Mouse (Mus musculus) CH12.LX (cell line): ENCODE measurements around the gene Pkmyt1. TPM values are rescaled to one million over a fixed set of nuclear protein-coding genes. Genes with fewer than 3 reads are reported as not detected.
A peak's percentile ranks its signal among the peaks of the same experiment; 100 is the strongest.

ENCODE experiments used
- DNase-seq: peaks from one replicate; pipeline ENCODE4 v3.0.0-alpha.2; 2013; ENCODE audit errors: extremely low read depth
- H3K27ac ChIP-seq: 2 replicates; pipeline ENCODE4 v1.5.1; 2012; ENCODE audit warnings: low read depth, mild to moderate bottlenecking, control low read depth, moderate library complexity; ENCODE audit not compliant: insufficient read depth
- H3K27me3 ChIP-seq: replicated peaks from 2 replicates; pipeline ENCODE3; 2012; ENCODE audit warnings: inconsistent platforms
- H3K36me3 ChIP-seq, 2 experiments: replicated peaks in 1 of 2; 2 replicates each; pipeline versions ENCODE3 to v1.6.1; 2012; ENCODE audit warnings: inconsistent platforms in 1 of 2, low read length in 1 of 2, mild to moderate bottlenecking in 1 of 2, mixed read lengths in 1 of 2, moderate library complexity in 1 of 2; ENCODE audit not compliant: control insufficient read depth in 1 of 2, insufficient read depth in 1 of 2
- H3K4me1 ChIP-seq, 2 experiments: 2 replicates each; pipeline ENCODE4 v1.6.1; 2012; ENCODE audit warnings: inconsistent platforms in 1 of 2, moderate library complexity in 1 of 2; ENCODE audit not compliant: insufficient read depth in 2 of 2, control insufficient read depth in 1 of 2
- H3K4me2 ChIP-seq: 2 replicates; pipeline ENCODE4 v1.6.1; 2012; ENCODE audit warnings: low read depth, mild to moderate bottlenecking, control low read depth; ENCODE audit not compliant: poor library complexity, insufficient read depth, severe bottlenecking
- H3K4me3 ChIP-seq, 3 experiments: fragments of 150-350 bp in 1 of 3; sonication (generic) in 1 of 3; replicated peaks in 1 of 3; 2 replicates each; pipeline versions ENCODE3 to v1.5.1; 2011 to 2012; ENCODE audit warnings: low read depth in 2 of 3, low read length in 2 of 3, mild to moderate bottlenecking in 2 of 3, moderate library complexity in 2 of 3, control low read depth in 1 of 3, improper control_type of control experiment in 1 of 3, inconsistent platforms in 1 of 3, mixed read lengths in 1 of 3; ENCODE audit not compliant: poor library complexity in 1 of 3
- H3K79me2 ChIP-seq: replicated peaks from 2 replicates; pipeline ENCODE4 v1.6.1; 2012; ENCODE audit warnings: mild to moderate bottlenecking, moderate library complexity; ENCODE audit not compliant: control insufficient read depth, poor library complexity, insufficient read depth, severe bottlenecking; ENCODE audit errors: extremely low read depth
- H3K9ac ChIP-seq: 2 replicates; pipeline ENCODE4 v1.6.1; 2012; ENCODE audit warnings: low read depth, mild to moderate bottlenecking, control low read depth, moderate library complexity; ENCODE audit not compliant: insufficient read depth
- H3K9me3 ChIP-seq: replicated peaks from 2 replicates; pipeline ENCODE3; 2012; ENCODE audit warnings: low read length, inconsistent platforms, mixed read lengths
- BHLHE40 ChIP-seq: IDR thresholded peaks from 2 replicates; pipeline ENCODE4 v1.6.1; 2011; ENCODE audit warnings: mild to moderate bottlenecking, low read depth, low read length, improper control_type of control experiment
- CHD1 ChIP-seq: IDR thresholded peaks from 2 replicates; pipeline ENCODE4 v1.6.1; 2012; ENCODE audit warnings: low read depth, low read length, improper control_type of control experiment, inconsistent platforms
- CHD2 ChIP-seq: IDR thresholded peaks from 2 replicates; pipeline ENCODE4 v1.6.1; 2011; ENCODE audit warnings: low read length, improper control_type of control experiment
- E2F4 ChIP-seq: IDR thresholded peaks from 2 replicates; pipeline ENCODE4 v1.6.1; 2011; ENCODE audit warnings: low read depth, low read length, improper control_type of control experiment; ENCODE audit not compliant: insufficient replicate concordance
- ELF1 ChIP-seq: IDR thresholded peaks from 2 replicates; pipeline ENCODE4 v1.6.1; 2014; ENCODE audit warnings: low read depth, mild to moderate bottlenecking, inconsistent platforms, low read length, improper control_type of control experiment
- EP300 ChIP-seq: IDR thresholded peaks from 2 replicates; pipeline ENCODE4 v1.6.1; 2011; ENCODE audit warnings: low read length, improper control_type of control experiment
- GABPA ChIP-seq: IDR thresholded peaks from 2 replicates; pipeline ENCODE4 v1.6.1; 2012; ENCODE audit warnings: low read depth, low read length, improper control_type of control experiment, inconsistent platforms; ENCODE audit not compliant: insufficient replicate concordance
- HCFC1 ChIP-seq: IDR thresholded peaks from 2 replicates; pipeline ENCODE4 v1.6.1; 2012; ENCODE audit warnings: low read depth, mild to moderate bottlenecking, inconsistent platforms, low read length, improper control_type of control experiment
- IRF4 ChIP-seq: IDR thresholded peaks from 2 replicates; pipeline ENCODE4 v1.6.1; 2014; ENCODE audit warnings: low read depth, mild to moderate bottlenecking, inconsistent platforms, low read length, improper control_type of control experiment
- MAFK ChIP-seq: IDR thresholded peaks from 2 replicates; pipeline ENCODE4 v1.6.1; 2011; ENCODE audit warnings: low read length, improper control_type of control experiment; ENCODE audit not compliant: insufficient replicate concordance
- MAX ChIP-seq: IDR thresholded peaks from 2 replicates; pipeline ENCODE4 v1.6.1; 2011; ENCODE audit warnings: low read length, improper control_type of control experiment
- MAZ ChIP-seq: IDR thresholded peaks from 2 replicates; pipeline ENCODE4 v1.6.1; 2012; ENCODE audit warnings: low read depth, mild to moderate bottlenecking, inconsistent platforms, low read length, improper control_type of control experiment, moderate library complexity
- MXI1 ChIP-seq: IDR thresholded peaks from 2 replicates; pipeline ENCODE4 v1.6.1; 2011; ENCODE audit warnings: mild to moderate bottlenecking, low read depth, low read length, improper control_type of control experiment
- NELFE ChIP-seq: IDR thresholded peaks from 2 replicates; pipeline ENCODE4 v1.6.1; 2011; ENCODE audit warnings: low read depth, low read length, improper control_type of control experiment
- POLR2AphosphoS2 ChIP-seq: IDR thresholded peaks from 2 replicates; pipeline ENCODE4 v1.6.1; 2011; ENCODE audit warnings: low read depth, low read length, improper control_type of control experiment
- SIN3A ChIP-seq: IDR thresholded peaks from 2 replicates; pipeline ENCODE4 v1.6.1; 2012; ENCODE audit warnings: low read length, improper control_type of control experiment, inconsistent platforms
- SMC3 ChIP-seq: IDR thresholded peaks from 2 replicates; pipeline ENCODE4 v1.6.1; 2011; ENCODE audit warnings: low read depth, low read length, improper control_type of control experiment
- TBP ChIP-seq: conservative IDR thresholded peaks from 2 replicates; pipeline ENCODE4 v1.6.1; 2011; ENCODE audit warnings: low read depth, low read length, improper control_type of control experiment
- TCF12 ChIP-seq: IDR thresholded peaks from 2 replicates; pipeline ENCODE4 v1.6.1; 2014; ENCODE audit warnings: low read depth, mild to moderate bottlenecking, inconsistent platforms, low read length, improper control_type of control experiment
- UBTF ChIP-seq: IDR thresholded peaks from 2 replicates; pipeline ENCODE4 v1.6.1; 2012; ENCODE audit warnings: low read depth, mild to moderate bottlenecking, inconsistent platforms, low read length, improper control_type of control experiment, moderate library complexity
- USF1 ChIP-seq: IDR thresholded peaks from 2 replicates; pipeline ENCODE4 v1.6.1; 2014; ENCODE audit warnings: low read depth, mild to moderate bottlenecking, inconsistent platforms, low read length, improper control_type of control experiment
- USF2 ChIP-seq: conservative IDR thresholded peaks from 2 replicates; pipeline ENCODE4 v1.6.1; 2011; ENCODE audit warnings: low read depth, low read length, improper control_type of control experiment
- ZC3H11A ChIP-seq: IDR thresholded peaks from 2 replicates; pipeline ENCODE4 v1.6.1; 2012; ENCODE audit warnings: low read depth, mild to moderate bottlenecking, inconsistent platforms, low read length, improper control_type of control experiment
- ZKSCAN1 ChIP-seq: IDR thresholded peaks from 2 replicates; pipeline ENCODE4 v1.6.1; 2012; ENCODE audit warnings: low read depth, inconsistent platforms, low read length, improper control_type of control experiment, borderline replicate concordance
- ZNF384 ChIP-seq: IDR thresholded peaks from 2 replicates; pipeline ENCODE4 v1.6.1; 2012; ENCODE audit warnings: low read depth, low read length, improper control_type of control experiment, inconsistent platforms
- dilution Hi-C: fragments of 300-500 bp; cut with MboI; formaldehyde crosslinking; loops from 2 replicates; pipeline ENCODE4 v1.14.3; 2020; ENCODE audit warnings: low sequenced_read_pairs; ENCODE audit not compliant: extremely low pct_unique_long_range_greater_than_20kb, extremely low pct_ligation_motif_present
- in situ Hi-C: fragments of 300-500 bp; cut with MboI; formaldehyde crosslinking; loops from 3 replicates; pipeline ENCODE4 v1.14.3; 2019; ENCODE audit warnings: low sequenced_read_pairs, low pct_ligation_motif_present, low pct_unique_long_range_greater_than_20kb, mixed read lengths
- polyA plus RNA-seq: library from polyadenylated mRNA; unstranded; fragments of >175 nt; gene quantifications from 2 replicates; pipeline ENCODE4 v1.2.1, GENCODE M21; 2012; ENCODE audit warnings: low read depth; ENCODE audit not compliant: insufficient read length
- total RNA-seq, 2 experiments: library from RNA; depleted of rRNA; stranded (reverse); fragments of 300-350 nt in 1 of 2; fragments of >200 nt in 1 of 2; gene quantifications; 2 replicates each; pipeline ENCODE4 v1.2.3; 2012 to 2014

Gene Pkmyt1
- total and polyA plus RNA-seq, 3 experiments: 12.6 to 37.0 (median 25.4) TPM

GRCm38 (mm10) chr17:23694491-23694890 lies 31.6 kb upstream of the Pkmyt1 start (continued):
- TF ChIP-seq CHD2 (no peak), POLR2AphosphoS2 (no peak), MAX (no peak)

GRCm38 (mm10) chr17:23695801-23696200 lies 30.3 kb upstream of the Pkmyt1 start:
- TF ChIP-seq USF1 (no peak), TCF12 (no peak), NELFE (no peak), HCFC1 (no peak), GABPA (no peak), UBTF (no peak), ZKSCAN1 (no peak), BHLHE40 (no peak), EP300 (no peak), MXI1 (no peak), CHD1 (no peak)
- H3K9ac ChIP-seq: no peak overlapping the region
- H3K27me3 ChIP-seq: peaks cover 79% of the 10 kb centered on the region
- H3K79me2 ChIP-seq: no peaks in the 10 kb centered on the region
- no peak overlapping the region for H3K4me3 ChIP-seq
- H3K9me3 ChIP-seq: no peaks in the 10 kb centered on the region
- peaks cover 5 to 9% of the 10 kb centered on the region in 2 experiments for H3K4me1 ChIP-seq
- in situ Hi-C loops (no loop called here), dilution Hi-C loops (no loop called here)
- no peak for DNase-seq
- no peaks in the 10 kb centered on the region for H3K36me3 ChIP-seq
- no peak overlapping the region for H3K27ac ChIP-seq
- no peak overlapping the region for H3K4me2 ChIP-seq

- H3K79me2 ChIP-seq: no peaks in the 10 kb centered on the region
- H3K27ac ChIP-seq: no peak overlapping the region
- no peaks in the 10 kb centered on the region for H3K36me3 ChIP-seq
- dilution Hi-C loops: no loop called here
- no peak for DNase-seq
- in situ Hi-C loops: loop anchor here (5.0 kb wide), 1 partner anchor 37 kb away; the partner anchor contains the start of gene Bicdl2
- TF ChIP-seq IRF4: no peak
- no peak for TF ChIP-seq MAZ
- TF ChIP-seq EP300: no peak
- TF ChIP-seq HCFC1: no peak
- TF ChIP-seq GABPA: no peak
- TF ChIP-seq SIN3A: no peak
- no peak for TF ChIP-seq E2F4
- no peak for TF ChIP-seq MAFK
- TF ChIP-seq ZC3H11A: no peak
- no peak for TF ChIP-seq MAX
- no peak for TF ChIP-seq SMC3
- no peak for TF ChIP-seq ZKSCAN1
- no peak for TF ChIP-seq ZNF384
- no peak for TF ChIP-seq USF2
- TF ChIP-seq TBP: no peak
- no peak for TF ChIP-seq ELF1
- H3K9ac ChIP-seq: no peak overlapping the region
- H3K4me1 ChIP-seq: peaks cover 5 to 9% of the 10 kb centered on the region in 2 experiments
- peak overlapping the region in 2 of 3 experiments; percentile 7 to 40 for H3K4me3 ChIP-seq
- peaks cover 87% of the 10 kb centered on the region for H3K27me3 ChIP-seq
- H3K9me3 ChIP-seq: no peaks in the 10 kb centered on the region
- H3K4me2 ChIP-seq: peak overlapping the region; percentile 68
These were observed 26.7 kb upstream of the Pkmyt1 start for GRCm38 (mm10) chr17:23699131-23700077.
